Mouse (Mus musculus) fibroblast of lung, adult 2 months (primary cell): ENCODE measurements around the gene Lman1l.

Source experiments
- DNase-seq: peaks from one replicate; pipeline ENCODE4 v3.0.0-alpha.2; 2011; ENCODE audit warnings: low read depth

The Lman1l gene

DNA sequence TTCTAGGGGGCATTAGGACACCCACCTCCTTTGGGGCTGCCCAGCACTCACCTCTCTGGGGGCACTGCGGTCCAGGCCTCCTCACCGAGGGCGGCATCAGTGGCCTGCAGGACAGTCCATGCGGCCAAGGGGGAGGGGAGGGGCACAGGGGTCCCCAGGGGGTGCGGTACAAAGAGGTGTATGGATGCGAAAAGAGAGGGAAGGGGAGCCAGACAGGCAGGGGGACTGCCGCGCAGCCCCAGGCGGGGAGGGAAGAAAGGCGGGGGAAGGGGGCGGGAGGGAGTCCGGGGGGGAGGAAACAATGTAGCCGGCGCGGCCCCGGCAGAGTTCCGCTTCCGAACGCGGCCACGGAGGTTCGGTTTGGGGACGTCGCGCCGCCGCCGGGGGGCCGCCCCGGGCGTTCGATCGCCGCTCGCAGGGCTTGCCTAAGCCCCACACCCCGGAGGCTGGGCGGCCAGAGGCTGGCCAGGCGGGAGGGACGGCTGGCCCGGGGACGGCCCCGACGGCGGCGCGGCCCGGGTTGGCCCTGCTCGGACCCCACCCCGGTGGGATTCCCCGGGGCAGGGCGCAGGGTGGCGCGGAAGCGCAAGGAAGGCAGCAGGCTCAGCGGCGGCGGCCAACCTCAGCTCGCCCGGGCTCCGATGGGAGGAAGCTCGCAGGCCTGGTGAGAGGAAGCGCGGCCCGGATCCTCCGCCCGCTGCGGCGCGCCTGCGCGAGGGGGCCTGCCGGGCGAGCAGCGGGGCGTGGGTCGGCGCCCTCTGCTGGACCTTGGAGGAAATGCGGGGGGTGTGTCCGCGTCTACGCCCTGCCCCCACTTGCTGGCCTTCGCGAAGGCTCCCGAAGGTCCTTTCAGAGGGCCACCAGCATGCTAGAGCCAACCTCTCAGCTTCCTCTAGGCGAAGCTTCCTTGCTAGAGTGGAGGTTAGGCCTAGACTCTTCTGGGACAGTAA is 24.6 kb upstream of the Lman1l start:
- DNase-seq: peak; percentile 74

DNA sequence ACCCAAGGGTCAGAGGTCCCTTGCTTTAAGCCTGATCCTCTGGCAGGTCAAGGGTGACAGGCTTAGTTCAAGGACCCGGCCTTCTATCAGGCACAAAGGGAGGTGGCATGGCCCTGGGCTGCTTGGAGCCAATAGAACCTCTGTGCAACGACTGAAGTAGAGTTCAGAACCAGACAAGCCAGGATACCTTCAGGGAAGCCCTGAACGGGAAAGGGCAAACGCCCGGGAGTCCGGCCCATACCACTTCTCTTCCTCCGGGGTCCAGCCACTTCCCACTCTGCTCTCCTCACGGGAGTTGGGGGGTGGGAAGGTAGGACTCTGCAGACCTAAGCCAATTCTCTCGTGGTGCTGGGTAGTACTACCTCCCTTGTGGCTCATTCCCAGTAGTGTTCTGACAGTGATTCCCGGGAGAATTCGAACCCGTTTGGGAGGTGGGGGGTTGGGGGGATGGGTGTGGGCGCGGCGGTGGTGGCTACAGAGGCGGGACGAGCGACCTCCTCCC is 23.9 kb upstream of the Lman1l start:
- DNase-seq: no peak

DNA sequence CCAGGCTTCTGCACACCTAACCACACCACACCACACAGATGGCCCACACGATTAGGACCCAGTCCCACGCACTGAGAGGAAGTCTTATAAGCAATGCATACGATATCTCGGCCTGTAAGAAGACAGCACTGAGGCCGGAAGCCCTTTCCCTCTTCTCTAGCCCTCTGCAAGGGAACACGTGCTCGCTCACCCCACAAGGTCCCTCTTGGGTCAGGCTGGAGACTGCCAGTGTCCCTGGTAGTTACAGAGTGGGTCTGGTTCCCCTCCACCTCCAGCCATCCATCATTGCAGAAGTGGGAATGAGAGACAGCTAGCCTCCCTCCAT is 23.2 kb upstream of the Lman1l start:
- no peak for DNase-seq

DNA sequence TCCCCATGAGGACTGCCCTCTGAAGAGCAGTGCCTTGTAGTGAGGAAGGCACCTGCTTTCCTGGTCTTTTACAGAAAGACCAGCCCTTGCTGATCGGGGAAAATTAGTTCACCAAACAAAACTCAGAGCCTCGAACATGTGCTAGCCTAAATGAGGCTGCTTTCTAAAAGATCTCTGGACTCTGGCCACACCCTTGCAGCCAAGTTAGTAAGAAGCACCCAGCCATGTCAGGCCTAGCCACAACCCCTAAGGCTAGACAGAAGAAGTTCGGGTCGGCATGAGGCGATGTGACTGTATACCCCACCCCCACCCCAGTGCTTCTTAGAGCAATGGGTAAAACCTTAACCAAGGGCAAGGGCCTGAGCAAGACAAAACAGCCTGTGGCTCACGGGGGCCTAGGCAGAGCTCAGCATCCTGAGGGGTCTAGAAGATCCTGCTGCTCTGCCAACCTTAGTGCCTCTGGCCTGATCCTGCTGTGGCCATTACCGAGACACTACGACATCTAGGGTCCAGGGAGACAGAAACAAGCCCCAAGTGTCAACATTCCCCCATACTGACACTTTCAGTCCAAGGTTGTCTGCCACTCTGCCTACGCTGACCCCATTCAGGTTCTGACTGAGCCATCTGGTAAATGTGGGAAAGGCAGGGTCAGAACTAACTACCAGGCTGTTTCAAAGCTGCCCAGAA is 22.7 kb upstream of the Lman1l start:
- no peak for DNase-seq

DNA sequence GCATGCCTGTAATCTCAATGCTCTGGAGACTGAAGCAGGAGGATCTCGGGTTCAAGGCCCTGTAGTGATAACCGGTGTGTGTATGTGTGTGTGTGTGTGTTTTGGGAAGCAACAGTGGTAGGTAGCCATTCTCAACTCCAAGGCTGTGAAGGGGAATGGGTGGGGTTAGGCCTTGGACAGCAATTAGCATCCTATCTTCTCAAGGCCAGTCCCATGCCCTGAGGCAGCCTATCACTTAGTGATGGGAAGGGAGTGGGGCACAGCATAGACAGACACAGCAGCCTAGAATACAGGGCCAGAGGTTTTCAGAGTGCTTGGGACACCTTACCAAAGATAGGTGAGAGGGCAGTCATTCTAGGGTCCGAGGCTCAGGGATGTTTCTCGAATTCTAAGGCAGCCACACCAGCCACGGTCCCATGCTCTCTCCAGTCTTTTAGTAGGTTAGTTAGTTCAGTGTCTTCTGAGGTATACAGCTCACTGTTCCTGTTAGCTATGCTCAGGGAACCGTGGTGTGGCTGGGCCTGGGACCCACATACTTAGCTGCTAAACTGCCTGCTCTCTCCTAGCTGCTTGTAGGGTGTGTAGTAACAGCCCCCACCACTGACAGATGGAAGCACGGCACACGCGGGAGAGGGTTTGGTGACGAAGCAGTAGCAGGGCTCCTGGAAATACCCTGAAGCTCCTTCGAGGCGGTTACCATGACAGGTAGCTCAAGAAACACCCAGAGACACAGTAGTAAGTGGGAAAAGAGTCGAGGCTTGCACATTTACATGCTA is 21.4 kb upstream of the Lman1l start:
- no peak for DNase-seq

DNA sequence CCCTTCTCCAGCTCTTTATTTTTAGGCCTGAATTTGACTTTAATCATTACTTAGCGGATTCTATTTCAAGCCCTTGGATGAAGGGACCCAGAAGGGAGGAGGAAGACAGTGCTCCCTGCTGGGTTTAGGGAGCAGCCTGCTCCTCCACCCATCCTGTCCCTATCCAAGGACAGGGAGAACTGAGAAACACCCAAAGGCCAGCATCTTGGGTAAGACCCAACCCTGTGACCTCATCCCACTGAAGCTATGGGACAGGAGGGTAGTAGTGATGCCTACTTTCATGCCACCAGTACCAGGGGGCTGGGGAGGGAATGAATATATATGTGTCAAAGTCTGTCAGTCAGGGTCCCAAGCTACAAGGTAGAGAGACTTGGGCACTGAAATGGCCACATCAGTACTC is 20.4 kb upstream of the Lman1l start:
- no peak for DNase-seq

DNA sequence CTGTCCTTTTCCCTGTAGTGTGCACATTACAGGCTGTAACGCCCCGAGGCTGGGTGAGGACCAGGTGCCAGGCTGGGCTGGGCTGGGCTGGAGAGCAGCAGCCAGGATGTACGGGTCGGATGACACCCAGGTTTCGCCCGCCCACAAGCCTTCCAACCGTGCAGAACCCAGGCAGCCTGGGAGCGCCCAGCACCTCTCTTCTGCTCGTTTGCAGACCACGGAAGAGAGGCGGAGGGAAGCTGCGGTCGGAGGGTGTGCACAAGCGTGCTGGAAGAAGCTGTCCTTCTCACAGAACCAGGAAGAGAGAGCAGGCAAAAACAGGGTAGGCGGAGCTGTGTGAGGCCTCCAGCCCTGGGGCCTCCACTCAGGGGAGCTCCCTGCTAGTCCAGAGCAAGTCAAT is 19.8 kb upstream of the Lman1l start:
- peak; percentile 54 for DNase-seq

DNA sequence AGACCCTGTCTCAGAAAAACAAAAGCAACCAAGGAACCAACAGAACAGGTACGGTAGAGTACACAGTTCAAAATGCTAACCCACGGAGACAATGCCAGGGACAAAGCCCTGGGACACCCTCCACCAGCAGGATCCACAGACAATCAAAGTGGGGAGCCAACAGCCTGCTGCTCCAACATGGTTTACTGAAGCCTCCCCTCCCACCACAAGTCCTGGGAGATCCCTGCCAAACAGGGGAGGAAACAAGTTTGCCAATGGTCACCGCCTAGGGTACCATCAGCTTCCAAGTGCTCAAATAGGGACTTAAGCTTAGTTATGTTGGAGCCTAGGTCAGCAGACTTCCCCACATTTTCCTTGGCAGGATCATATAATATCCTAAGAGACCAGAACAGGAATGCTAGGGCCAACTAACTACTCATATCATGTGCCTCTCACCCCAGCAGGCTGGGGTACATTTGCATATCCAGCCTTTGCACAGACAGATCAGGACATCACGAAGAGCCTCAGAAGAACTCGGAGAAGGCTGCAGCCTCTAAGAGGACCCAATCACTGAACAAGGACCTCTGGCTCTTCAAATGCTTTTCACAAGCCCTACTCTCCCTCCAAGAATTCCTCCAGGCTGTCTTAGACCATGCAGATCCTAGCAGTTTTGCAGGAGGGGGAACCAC is 19.2 kb upstream of the Lman1l start:
- DNase-seq: no peak

DNA sequence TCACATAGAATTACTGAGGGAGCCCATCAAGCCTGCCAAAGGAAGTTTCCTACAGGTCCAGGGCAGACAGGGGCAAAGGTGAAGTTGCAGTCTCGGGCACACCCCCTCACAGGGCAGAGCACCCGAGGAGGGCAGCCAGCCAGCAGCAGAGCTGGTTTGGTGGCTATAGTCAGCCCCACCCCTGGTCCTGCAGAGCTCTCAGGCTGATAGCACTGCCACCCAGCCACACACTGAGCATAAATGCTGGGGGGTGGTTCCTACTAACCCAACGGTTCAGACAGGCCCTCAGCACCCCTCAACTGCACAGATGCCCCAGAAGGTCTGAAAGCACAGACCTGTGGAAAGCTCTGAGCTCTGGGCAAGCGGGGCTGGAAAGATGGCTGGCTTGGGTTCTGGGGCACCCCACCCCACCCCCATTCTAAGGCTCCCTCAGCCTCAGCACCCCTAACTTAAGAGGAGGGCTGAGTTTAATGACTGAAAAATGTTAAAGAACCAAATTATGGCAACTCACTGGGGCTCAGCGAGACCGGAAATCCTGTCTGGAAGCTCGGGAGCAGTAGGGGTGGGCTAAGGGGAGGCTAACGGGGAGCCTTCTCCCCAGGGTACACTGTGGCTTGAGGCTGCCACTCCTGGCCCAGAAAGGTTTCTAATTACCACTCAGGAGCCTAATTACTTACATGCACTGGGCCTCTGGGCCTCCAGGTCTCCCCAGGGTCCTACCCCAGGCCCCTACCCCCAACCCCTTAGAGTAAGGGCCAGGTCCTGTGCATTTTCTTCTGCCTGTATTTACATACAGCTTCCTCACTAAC is 18.3 kb upstream of the Lman1l start:
- DNase-seq: no peak

DNA sequence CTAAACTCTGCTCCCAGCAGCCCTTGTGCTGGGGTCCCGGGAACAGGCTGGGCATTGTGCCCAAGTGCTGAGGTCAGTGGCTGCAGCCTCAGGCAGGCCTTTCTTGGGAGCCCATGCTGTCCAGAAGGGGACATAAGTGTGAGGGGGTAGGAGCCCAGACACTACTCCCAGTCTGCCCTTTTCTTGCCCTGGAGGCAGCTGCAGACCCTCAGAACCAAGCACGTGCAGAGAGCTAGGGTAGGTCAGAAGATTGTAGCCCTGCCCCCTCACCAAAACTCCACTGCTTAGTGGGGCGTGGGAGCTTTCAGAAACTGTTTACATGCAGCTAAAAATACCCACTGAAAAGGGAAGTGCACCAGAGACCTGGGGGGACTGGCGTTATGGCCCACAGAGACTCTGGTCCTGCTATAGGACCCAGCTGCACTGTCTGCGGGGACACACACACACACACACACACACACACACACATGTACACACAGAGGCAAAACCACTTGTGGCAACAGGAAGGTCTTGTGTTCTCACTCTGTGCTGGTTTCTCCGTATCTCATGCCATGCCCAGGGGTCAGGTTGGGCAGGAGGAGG is 17.3 kb upstream of the Lman1l start:
- peak; percentile 55 for DNase-seq

DNA sequence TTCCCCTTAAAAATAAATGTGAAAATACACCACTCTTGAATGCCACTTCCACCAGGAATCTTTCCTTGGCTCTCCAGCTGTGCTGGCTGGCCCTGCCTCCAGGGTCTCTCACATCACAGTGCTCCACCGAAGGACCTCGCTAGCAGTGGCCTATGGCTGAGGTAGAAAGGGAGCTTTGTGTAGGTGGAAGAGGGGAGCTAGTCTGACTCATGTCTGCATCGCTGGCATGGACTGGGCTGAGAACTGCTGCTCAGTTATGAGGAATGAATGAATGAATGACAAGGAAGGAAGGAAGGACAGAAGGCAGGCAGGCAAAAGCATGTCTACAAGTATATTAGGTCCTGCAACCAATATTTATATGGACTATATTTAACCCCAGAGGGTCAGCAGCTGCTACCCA is 16.7 kb upstream of the Lman1l start:
- DNase-seq: peak; percentile 59

DNA sequence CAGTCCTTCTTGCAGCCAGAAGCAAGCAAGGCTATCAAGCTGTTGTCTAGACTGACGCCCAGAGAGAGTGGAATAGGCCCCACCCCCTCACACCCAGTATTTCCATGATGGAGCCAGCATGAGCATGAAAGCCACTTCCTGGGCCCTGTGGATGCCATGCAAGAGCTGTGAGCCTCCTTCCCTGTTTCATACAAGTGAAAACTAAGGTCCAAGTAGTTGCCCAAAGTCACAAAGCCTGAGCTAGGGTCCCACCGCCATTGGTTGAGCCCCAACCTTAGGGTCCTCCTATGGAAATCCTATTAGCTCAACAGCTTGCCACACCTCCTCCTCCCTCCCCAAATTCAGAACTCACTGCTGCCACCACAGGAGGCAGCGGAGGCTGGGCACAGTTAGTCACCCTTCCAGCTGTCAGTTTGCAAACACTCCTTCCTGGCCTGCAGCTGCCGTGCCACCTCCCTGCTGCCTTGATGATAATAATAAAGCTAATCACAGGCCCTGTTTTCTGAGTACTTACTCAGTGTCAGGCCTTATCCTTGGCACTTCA is 13.0 kb upstream of the Lman1l start:
- DNase-seq: no peak

DNA sequence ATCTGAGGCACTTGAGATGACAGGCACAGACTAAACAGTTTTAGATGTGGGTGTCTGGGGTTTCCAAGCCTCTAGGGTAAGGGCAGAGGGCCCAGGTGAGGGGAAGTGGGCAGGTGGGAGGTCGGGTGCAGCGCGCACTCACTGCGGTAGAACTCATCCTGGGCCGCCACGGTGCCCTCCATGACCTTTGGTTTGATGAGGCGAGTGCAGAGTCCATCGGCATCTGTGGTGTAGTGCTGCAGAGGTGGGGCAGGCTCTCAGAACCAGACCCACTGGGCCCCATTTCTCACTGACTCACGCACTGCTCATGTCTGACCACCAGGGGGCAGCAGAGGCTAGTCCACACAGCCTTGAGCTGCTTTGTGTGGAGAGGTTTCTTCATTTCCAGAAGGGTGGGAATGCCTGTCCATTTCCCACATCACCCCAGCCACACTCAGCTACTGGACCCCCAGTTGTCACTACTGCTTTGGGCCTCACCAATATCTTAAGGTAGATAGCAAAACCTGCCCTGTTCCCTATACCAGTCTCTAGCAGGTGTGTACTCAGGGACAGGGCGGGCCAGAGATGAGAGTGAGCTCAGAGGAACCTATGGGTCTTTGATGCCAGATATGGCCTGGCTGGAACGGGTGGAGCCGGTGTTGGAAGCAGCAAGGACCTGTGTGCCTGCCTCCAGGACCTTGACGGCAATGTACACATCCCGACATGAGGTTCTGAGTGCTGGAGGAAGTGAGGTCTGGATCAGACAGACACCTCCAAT is 8.7 kb upstream of the Lman1l start:
- DNase-seq: no peak

DNA sequence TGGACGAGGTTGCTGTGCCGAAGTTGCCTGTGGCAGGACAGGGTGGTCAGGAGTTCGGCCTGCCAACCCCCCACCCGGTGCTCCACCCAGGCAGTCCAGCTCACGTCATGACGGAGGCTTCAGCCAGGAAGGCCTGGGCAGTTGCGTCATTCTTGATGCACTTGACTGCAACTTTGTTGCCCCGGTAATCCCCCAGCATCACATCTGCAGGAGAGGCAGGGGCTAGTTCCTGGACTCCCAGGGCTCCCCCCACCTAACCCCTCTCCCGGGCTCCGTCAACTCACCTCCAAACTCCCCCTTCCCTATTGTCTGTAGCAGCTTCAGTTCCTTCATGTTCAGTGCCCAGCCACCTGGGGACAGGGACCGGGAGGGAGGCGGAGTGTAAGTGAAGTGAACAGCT is 8.1 kb upstream of the Lman1l start:
- no peak for DNase-seq

DNA sequence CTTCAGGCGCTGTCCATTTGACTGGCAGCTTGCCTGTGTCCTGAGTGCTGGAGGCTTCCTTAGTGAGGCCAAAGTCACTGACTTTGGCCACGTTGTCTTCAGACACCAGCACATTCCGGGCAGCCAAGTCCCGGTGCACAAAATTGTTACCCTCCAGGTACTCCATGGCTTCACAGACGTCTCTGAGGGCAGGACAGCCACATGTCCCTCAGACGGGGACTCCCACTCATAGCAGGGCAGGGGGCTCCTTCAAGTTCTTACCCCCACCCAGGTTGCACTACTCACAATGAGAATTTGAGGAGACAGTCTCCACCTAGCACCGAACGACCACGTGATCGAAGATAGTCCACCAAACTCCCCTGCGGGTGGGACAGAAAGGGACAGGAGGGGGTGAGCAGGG is 7.3 kb upstream of the Lman1l start:
- DNase-seq: no peak

DNA sequence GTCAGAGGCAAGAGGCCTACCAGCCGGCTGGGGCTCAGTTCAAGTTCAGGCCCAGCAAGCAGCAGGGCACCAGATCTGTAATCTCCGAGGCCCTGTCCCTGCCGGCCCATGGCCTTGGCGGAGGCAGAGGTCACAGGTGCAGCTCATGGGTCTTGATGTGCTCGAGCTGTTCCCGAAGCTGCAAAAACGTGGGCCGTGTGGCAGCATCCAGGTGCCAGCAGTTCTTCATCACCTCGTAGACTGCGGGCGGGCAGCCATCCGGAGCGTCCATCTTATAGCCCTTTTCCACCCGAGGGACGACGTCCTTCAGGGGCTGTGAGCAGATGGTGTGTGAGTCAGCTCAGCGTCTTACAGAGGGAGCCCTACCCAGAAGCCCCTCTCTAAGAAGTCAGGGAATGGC is 6.6 kb upstream of the Lman1l start:
- no peak for DNase-seq

DNA sequence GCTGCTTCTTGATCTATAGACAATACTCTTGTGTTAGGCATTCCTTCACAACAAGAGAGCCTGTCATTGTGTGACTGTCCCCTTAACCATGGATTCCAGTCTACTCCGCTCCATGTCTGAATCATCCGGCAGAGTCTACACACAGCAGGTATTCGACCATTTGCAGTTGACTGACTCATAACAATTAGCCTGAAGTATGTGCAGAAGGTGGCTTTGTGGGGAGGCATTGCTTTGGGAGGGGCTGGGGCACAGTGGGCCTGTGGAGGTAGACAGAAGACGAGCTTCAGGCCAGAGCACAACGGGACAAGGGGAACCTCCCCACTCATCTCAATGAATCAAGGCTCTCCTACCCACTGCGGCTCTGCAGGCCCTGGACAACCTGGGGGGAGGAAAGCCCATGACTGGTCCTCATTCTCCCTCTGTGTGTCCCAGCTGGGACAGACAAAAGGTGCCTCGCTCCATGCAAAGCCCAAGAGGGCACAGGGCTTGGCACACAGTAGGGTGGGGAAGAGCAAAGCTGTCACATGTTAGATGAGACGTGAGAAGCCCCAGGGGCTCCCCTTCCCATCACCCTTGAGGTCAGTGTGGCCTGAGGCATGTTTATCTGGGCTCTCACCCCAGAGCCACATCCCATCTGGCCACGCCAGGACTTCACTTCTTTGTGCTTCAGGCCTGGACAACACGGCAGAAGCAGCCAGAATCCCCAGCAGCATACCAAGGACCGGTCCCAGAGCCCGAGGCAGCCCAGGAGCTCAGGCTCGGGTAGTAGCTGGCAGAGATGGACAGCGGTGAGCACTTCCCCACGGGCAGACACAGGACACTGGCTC is 5.3 kb upstream of the Lman1l start:
- DNase-seq: peak; percentile 57

DNA sequence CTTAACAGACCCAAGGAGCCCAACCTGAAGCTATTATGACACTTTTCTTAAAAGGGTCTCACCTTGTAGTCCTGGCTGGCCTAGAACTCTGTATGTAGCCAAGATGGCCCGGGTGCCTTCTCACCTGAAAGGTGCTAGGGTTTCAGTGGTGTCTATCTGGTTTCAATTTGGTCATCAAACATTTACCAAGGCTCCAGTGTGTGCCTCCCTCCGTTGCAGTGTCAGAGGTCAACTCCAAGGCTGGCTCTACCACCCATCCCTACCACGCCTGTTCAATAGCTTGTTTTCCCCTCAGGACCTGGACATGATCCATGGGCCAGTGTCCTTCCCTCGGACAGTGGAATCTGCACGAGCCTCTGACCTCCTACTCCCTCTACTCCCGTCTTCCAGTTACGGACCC is 3.7 kb upstream of the Lman1l start:
- DNase-seq: no peak

DNA sequence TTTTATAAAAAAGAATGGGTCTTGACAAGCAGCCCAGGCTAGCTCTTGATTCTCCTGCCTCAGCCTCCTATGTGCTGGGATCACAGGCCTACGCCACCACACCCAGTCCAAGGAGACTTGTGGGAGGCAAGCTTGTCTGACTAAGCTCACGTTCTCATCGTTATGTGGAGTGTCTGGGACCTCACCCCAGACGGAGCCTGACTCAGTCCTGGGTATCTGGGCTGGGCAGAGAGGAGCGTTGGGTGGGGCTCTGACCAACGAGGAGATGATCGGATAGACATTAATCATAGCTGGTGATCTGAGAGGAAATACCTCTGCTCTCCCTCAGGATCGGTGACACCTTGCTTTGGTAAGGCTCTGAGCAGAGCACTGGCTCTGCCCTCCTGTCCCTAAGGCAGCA is 1.7 kb downstream of the Lman1l start:
- DNase-seq: no peak
